Comparison of ENCODE assay signal across 10 mouse cellular contexts in genomic region chr1:182564408-182565120, GRCm38 (mm10). TPM values are rescaled to one million over a fixed set of nuclear protein-coding genes. Genes with fewer than 3 reads are reported as not detected.
DNase-seq lines count a peak whose midpoint lies in the region; ATAC-seq and TF ChIP-seq lines count a peak whose summit lies in the region.
"Had no signal": no experiment of that assay in that cellular context is flagged by ENCODE, and none has a peak within 500 bp of the region (broad histone marks: within the 10 kb centered on the region; RNA-seq: fewer than 3 reads in every experiment).

Gene Capn8 (plus strand): TSS chr1:182565007.

- no peak for ATAC-seq in hindbrain, postnatal 0 days
- peak; percentile 63 for ATAC-seq in megakaryocyte progenitor cell, adult 5-6 weeks (replicated peaks; ENCODE audit: poor library complexity)

- H3K4me2 ChIP-seq in hindbrain, postnatal 0 days (ENCODE audit: low read depth, low read length) = no peak within 1 kb of the TSS
- H3K4me2 ChIP-seq: embryonic facial prominence, embryonic 12.5 days had no signal

- no peak for DNase-seq in hindbrain, postnatal 0 days (ENCODE audit: low spot score)
- DNase-seq in hindbrain, embryonic 10.5 days (ENCODE audit: low spot score) = no peak
- peak; percentile 41 for DNase-seq in embryo, embryonic 11 days
- no peak for DNase-seq in adrenal gland, postnatal 10 days
- no peak for DNase-seq in heart, postnatal 4 days
- no peak for DNase-seq in left cerebral cortex, postnatal 25 days (ENCODE audit: low spot score in 2 of 2)

- no peak within 1 kb of the TSS for H3K27ac ChIP-seq in hindbrain, postnatal 0 days
- H3K27ac ChIP-seq in hindbrain, embryonic 10.5 days = no peak within 1 kb of the TSS
- no peak within 1 kb of the TSS for H3K27ac ChIP-seq in ES-Bruce4 (ENCODE audit: insufficient read depth, low read length)
- H3K27ac ChIP-seq: embryonic facial prominence, embryonic 12.5 days had no signal

- no peaks in the 10 kb centered on the region for H3K4me1 ChIP-seq in hindbrain, postnatal 0 days (ENCODE audit: insufficient read depth, low read length)
- H3K4me1 ChIP-seq in hindbrain, embryonic 10.5 days (replicated peaks) = peaks cover 28% of the 10 kb centered on the region
- H3K4me1 ChIP-seq in ES-Bruce4 (ENCODE audit: control insufficient read depth, insufficient read depth, low read length) = no peaks in the 10 kb centered on the region

- 75% methylated on average over 5 of the region's 5 CpGs for WGBS in hindbrain, postnatal 0 days
- 74% methylated on average over 5 of the region's 5 CpGs for WGBS in hindbrain, embryonic 10.5 days

- H3K9ac ChIP-seq in hindbrain, postnatal 0 days (replicated peaks; ENCODE audit: low read length) = no peak within 1 kb of the TSS
- no peak within 1 kb of the TSS for H3K9ac ChIP-seq in ES-Bruce4 (ENCODE audit: low read depth, poor library complexity, severe bottlenecking)
- H3K9ac ChIP-seq: embryonic facial prominence, embryonic 12.5 days had no signal

- peak; percentile 49 for TF ChIP-seq CTCF in hindbrain, postnatal 0 days (IDR thresholded peaks at IDR 0.05; ENCODE audit: low read depth)
- peak; percentile 45 for TF ChIP-seq CTCF in ES-Bruce4 (IDR thresholded peaks at IDR 0.05; ENCODE audit: low read depth, low read length)

- H3K4me3 ChIP-seq in hindbrain, postnatal 0 days (ENCODE audit: low read length) = no peak within 1 kb of the TSS
- H3K4me3 ChIP-seq in hindbrain, embryonic 10.5 days = no peak within 1 kb of the TSS
- no peak within 1 kb of the TSS for H3K4me3 ChIP-seq in ES-Bruce4 (ENCODE audit: low read depth, low read length)
- H3K4me3 ChIP-seq: embryonic facial prominence, embryonic 12.5 days; megakaryocyte, embryonic 14.5 days had no signal

- intact Hi-C loops in left cerebral cortex, postnatal 25 days (cut with DNase I) = no loop called here

- no peak for TF ChIP-seq EP300 in ES-Bruce4 (IDR thresholded peaks at IDR 0.05; ENCODE audit: insufficient read depth, low read depth, low read length)

- H3K36me3 ChIP-seq in hindbrain, postnatal 0 days (ENCODE audit: insufficient read depth, low read length) = no peaks in the 10 kb centered on the region
- no peaks in the 10 kb centered on the region for H3K36me3 ChIP-seq in hindbrain, embryonic 10.5 days
- no peaks in the 10 kb centered on the region for H3K36me3 ChIP-seq in ES-Bruce4 (ENCODE audit: control insufficient read depth, insufficient read depth, low read length, poor library complexity, severe bottlenecking)
- H3K36me3 ChIP-seq: embryonic facial prominence, embryonic 12.5 days had no signal

- H3K9me3 ChIP-seq in hindbrain, postnatal 0 days (ENCODE audit: low read length) = no peaks in the 10 kb centered on the region
- no peaks in the 10 kb centered on the region for H3K9me3 ChIP-seq in hindbrain, embryonic 10.5 days
- no peaks in the 10 kb centered on the region for H3K9me3 ChIP-seq in ES-Bruce4 (replicated peaks; ENCODE audit: control insufficient read depth, insufficient read depth, low read length, poor library complexity, severe bottlenecking)
- H3K9me3 ChIP-seq: embryonic facial prominence, embryonic 12.5 days; megakaryocyte, embryonic 14.5 days had no signal

- H3K27me3 ChIP-seq in hindbrain, postnatal 0 days (ENCODE audit: insufficient read depth, low read length) = no peaks in the 10 kb centered on the region
- no peaks in the 10 kb centered on the region for H3K27me3 ChIP-seq in hindbrain, embryonic 10.5 days (ENCODE audit: insufficient read depth, poor library complexity, severe bottlenecking)
- H3K27me3 ChIP-seq in ES-Bruce4 (ENCODE audit: control insufficient read depth, insufficient read depth, low read length, poor library complexity, severe bottlenecking) = no peaks in the 10 kb centered on the region
- H3K27me3 ChIP-seq: embryonic facial prominence, embryonic 12.5 days had no signal

- no peak for TF ChIP-seq POLR2A in ES-Bruce4 (IDR thresholded peaks at IDR 0.05; ENCODE audit: insufficient read depth, low read length)

RNA-seq across cellular contexts. Expression of gene Capn8, which starts in this region (rescaled TPM):
- total RNA-seq in hindbrain, postnatal 0 days (2014; rRNA removed) = not detected in 2 replicates
- polyA plus RNA-seq in hindbrain, postnatal 0 days (2015; fragmentation: Nextera tagmentation; extraction: Ambion mirVana) = not detected in 2 replicates
- 0.08 TPM in 1 of 2 replicates, not detected in the other for polyA plus RNA-seq in hindbrain, embryonic 10.5 days (2016; fragmentation: Nextera tagmentation; extraction: Ambion mirVana)
- 0.24 TPM in 1 of 2 replicates, not detected in the other for polyA plus RNA-seq in ES-Bruce4 (2011; ENCODE audit: insufficient read depth, insufficient read length, low read depth, missing spikeins)
- not detected in 2 replicates for total RNA-seq in megakaryocyte progenitor cell, adult 5-6 weeks (2015)
- not detected in 2 replicates for total RNA-seq in megakaryocyte progenitor cell, adult 5-6 weeks (2017)
- not detected for total RNA-seq in adrenal gland, postnatal 10 days (2021)
- not detected for total RNA-seq in heart, postnatal 4 days (2021)
- not detected for total RNA-seq in left cerebral cortex, postnatal 25 days (2021)

Comparison
In these comparisons a context has a peak if more than half of its experiments do, and no peak if none do; other contexts are left out.
1. Peak in ATAC-seq in megakaryocyte progenitor cell, adult 5-6 weeks; RNA of the gene not detected or under 1 TPM.